Mouse (Mus musculus) effector memory CD4-positive, alpha-beta T cell, adult 7 months (primary cell): ENCODE data around the gene Ip6k3. TPM values are rescaled to one million over a fixed set of nuclear protein-coding genes. Genes with fewer than 3 reads are reported as not detected.

Experiments used
- polyA plus RNA-seq: library from polyadenylated mRNA; unstranded; fragments of 100-300 nt; shearing (Covaris generic); gene quantifications from one replicate; pipeline ENCODE4 v1.2.1, GENCODE M21; 2017

Gene Ip6k3
- polyA plus RNA-seq, result not detected

GRCm38 (mm10) chr17:27167545-27167944, at the start of gene Ip6k3:
Gene Ip6k3 (minus strand): TSS chr17:27167795.

DNA sequence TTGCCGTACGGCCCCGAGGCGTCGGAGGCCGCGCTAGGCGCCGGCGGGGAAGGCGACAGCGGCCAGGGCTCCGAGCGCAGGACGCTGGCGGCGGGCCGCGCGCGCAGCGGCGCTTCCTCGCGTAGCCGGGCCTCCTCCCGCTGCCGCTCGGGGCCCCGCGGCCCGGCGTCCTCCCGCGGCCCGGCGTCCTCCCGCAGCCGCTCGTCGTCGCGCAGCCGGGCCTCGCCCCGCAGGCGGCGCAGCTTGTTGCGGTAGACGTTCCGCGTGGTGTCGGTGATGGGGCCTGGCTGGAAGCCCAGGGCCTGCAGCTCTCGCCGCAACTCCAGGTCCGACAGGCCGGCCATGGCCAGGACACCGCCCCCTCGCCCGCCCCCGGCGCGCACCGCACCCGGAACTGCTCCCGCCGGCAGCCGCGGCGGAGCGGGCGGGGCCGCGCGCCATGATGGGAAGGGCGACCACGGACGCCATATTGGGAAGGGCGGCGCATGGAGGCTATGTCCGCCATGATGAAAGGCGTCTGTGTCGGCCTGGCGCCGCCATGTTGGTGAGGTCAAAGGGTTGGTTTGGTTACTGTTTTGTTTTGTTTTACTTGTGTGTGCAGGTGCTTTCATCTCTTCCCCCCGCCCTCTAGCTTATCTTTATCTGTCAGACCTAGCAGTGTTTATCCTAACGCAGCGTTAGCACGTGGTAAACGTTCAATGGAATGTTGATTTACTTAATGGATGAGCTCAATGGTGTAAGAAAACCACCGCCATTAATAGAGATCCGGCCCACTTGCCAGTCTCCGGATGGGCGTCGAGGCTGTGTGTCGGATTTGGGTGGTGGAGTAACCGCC, 36.7 kb upstream of the Ip6k3 start, which contains the start of gene Lemd2:
TSS of gene Lemd2 (minus strand) at position 395 of the 835 bp plus-strand sequence.

GRCm38 (mm10) chr17:27133551-27134141, 33.9 kb downstream of the Ip6k3 start, which contains the start of gene Uqcc2:
Gene Uqcc2 (minus strand): TSS chr17:27133916.

Other genes starting within 250 kb of the Ip6k3 start
- gene Phf1, start 234.7 kb downstream of the Ip6k3 start, polyA plus RNA-seq, result 145 TPM
- gene Cuta, start 228.2 kb downstream of the Ip6k3 start, polyA plus RNA-seq, result 102 TPM
- gene Syngap1, start 226.5 kb downstream of the Ip6k3 start, polyA plus RNA-seq, result not detected
- gene Zbtb9, start 194.6 kb downstream of the Ip6k3 start, polyA plus RNA-seq, result 19.5 TPM
- 0.88 TPM for gene Bak1, start 138.8 kb downstream of the Ip6k3 start, polyA plus RNA-seq
- 18.4 TPM for gene Itpr3, start 110.5 kb downstream of the Ip6k3 start, polyA plus RNA-seq
- gene Uqcc2, start 33.9 kb downstream of the Ip6k3 start, polyA plus RNA-seq, result 74.4 TPM
- 65.9 TPM for gene Lemd2, start 36.7 kb upstream of the Ip6k3 start, polyA plus RNA-seq